Mouse (Mus musculus): Measurements from ENCODE around the gene Galns. TPM values are rescaled to one million over a fixed set of nuclear protein-coding genes. Genes with fewer than 3 reads are reported as not detected.

Gene Galns
- polyA plus RNA-seq, 1 experiment from 2014 or later = 7.1 TPM

DNA sequence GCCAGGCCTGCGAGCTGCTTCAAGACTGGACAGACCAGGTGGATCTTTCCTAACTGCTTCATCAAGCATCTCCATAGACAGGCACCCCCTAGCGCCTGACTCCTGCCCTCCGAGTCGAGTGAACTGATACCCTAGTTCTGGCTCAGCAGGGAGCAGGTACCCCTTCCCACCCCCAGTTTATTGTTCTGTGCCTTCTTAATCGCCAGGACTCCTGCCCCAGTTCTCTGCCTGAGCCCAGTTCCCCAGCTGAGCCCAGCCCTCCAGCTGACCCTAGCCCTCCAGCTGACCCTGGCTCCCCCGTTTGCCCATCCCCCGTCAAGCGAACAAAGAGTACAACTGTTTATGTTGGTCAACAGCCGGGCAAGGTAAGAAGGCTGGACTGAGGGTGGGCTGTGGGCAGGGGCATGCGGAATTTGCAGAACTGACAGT, 42.4 kb downstream of the Galns start:
- Histone ChIP-seq H3K9me3 (no peaks in the 10 kb centered on the region), H3K36me3 (peaks cover 61% of the 10 kb centered on the region), H3K27me3 (ENCODE audit: insufficient read depth, poor library complexity, severe bottlenecking) (no peaks in the 10 kb centered on the region), H3K4me1 (replicated peaks) (peaks cover 56% of the 10 kb centered on the region), H3K4me3 (peak overlapping the region; percentile 95), H3K27ac (peak overlapping the region; percentile 96)
- WGBS = 10% methylated on average over 10 of the region's 10 CpGs
- no peak for DNase-seq (ENCODE audit: low spot score)

- Histone ChIP-seq H3K9me3 (no peaks in the 10 kb centered on the region), H3K27me3 (ENCODE audit: insufficient read depth, poor library complexity, severe bottlenecking) (no peaks in the 10 kb centered on the region), H3K36me3 (peaks cover 54% of the 10 kb centered on the region), H3K4me3 (peak overlapping the region; percentile 95), H3K27ac (peak overlapping the region; percentile 96), H3K4me1 (replicated peaks) (peaks cover 48% of the 10 kb centered on the region)
- no peak for DNase-seq (ENCODE audit: low spot score)
- under 1% methylated on average over 34 of the region's 34 CpGs for WGBS
Measured at GRCm38 (mm10) chr8:122568109-122568504, 43.2 kb downstream of the Galns start.

GRCm38 (mm10) chr8:122567361-122568108, 43.7 kb downstream of the Galns start, which contains the start of gene Cdt1:
Gene Cdt1, plus strand, starts transcription at chr8:122568015.
- Histone ChIP-seq H3K36me3 (peaks cover 48% of the 10 kb centered on the region), H3K4me3 (peak within 1 kb of the TSS; percentile 95), H3K27ac (peak within 1 kb of the TSS; percentile 96), H3K9me3 (no peaks in the 10 kb centered on the region), H3K27me3 (ENCODE audit: insufficient read depth, poor library complexity, severe bottlenecking) (no peaks in the 10 kb centered on the region), H3K4me1 (replicated peaks) (peaks cover 42% of the 10 kb centered on the region)
- under 1% methylated on average over 62 of the region's 62 CpGs for WGBS
- DNase-seq (ENCODE audit: low spot score) = peak; percentile 97

- peak overlapping the region; percentile 95 for H3K4me3 ChIP-seq
- no peaks in the 10 kb centered on the region for H3K9me3 ChIP-seq
- no peak for DNase-seq (ENCODE audit: low spot score)
- H3K27ac ChIP-seq = peak overlapping the region; percentile 96
- WGBS = 45% methylated on average over 6 of the region's 6 CpGs
- H3K36me3 ChIP-seq = peaks cover 40% of the 10 kb centered on the region
- peaks cover 34% of the 10 kb centered on the region for H3K4me1 ChIP-seq (replicated peaks)
- H3K27me3 ChIP-seq (ENCODE audit: insufficient read depth, poor library complexity, severe bottlenecking) = no peaks in the 10 kb centered on the region
Measured at GRCm38 (mm10) chr8:122566766-122567165, 44.5 kb downstream of the Galns start.

DNA sequence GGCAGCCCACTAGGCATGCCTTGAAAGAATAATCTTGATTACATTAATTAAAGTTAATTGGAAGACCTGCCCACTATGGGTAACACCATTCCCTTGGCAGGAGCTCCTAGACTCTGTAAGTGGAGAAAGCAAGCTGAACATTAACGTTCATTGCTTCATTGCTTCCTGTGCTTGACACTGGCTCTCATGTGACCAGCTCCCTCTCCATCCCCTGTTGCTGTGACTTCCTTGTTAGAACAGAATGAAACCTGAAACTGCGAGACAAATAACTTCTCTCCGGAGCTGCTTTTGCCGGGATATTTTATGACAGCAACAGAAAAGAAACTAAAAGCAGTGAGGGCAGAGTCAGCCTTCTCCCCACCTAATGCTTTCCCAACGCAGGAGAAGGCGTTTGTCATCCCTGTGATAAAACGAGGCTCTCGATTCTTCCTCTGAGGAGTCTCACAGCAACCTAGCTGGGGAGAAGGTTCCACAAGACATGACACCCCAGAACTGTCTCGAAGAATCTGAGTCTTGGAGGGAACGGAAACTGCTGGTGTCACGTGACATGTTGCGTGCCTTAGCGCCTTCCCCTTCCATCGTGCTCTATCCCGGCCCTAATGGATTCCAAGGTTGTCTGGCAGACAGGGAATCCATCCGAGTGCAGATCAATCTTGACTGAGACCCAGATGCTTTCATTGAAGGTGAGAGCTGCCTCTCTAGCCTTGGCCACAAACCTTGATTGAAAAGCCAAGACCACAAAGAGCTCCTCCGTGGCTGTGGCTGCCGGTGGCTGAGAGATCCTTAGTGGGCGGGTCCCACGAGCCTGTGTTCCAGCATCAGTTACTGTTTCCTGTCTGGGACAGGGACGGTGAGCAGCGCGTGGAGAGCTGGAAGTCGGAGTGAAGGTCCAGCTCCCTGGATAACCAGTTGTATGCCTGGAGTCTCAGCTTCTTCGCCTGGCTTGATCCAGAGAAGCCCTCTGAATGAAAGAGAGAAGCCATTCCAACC, 46.6 kb downstream of the Galns start:
- Histone ChIP-seq H3K9me3 (no peaks in the 10 kb centered on the region), H3K27ac (no peak overlapping the region), H3K4me1 (replicated peaks) (peaks cover 29% of the 10 kb centered on the region), H3K4me3 (no peak overlapping the region), H3K27me3 (ENCODE audit: insufficient read depth, poor library complexity, severe bottlenecking) (no peaks in the 10 kb centered on the region), H3K36me3 (peaks cover 19% of the 10 kb centered on the region)
- 86% methylated on average over 25 of the region's 25 CpGs for WGBS
- no peak for DNase-seq (ENCODE audit: low spot score)

DNA sequence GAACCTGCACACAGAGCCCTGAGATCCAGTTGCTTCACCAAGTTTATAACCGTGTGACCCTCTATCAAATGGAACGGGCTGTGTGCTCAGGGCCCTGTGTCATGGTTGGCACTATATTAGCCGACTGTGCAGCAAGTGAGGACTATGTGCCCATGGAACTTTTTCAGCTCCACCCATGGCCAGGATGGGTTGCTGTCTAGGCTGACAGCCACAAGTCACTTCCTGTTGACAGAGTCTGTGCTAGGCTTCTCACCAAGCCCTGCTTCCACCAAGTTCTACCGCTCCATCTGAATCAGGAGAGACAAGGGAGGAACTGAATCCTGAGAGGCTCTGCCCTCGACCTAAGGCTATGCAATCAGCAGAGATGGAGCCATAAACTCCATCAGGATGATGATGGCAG, 50.1 kb downstream of the Galns start:
- DNase-seq (ENCODE audit: low spot score) = no peak
- 0 out of 2 replicates have a peak, but pooled peaks cover 10% of the 10 kb centered on the region for H3K36me3 ChIP-seq
- H3K9me3 ChIP-seq = no peaks in the 10 kb centered on the region
- peaks cover 26% of the 10 kb centered on the region for H3K4me1 ChIP-seq (replicated peaks)
- no peak overlapping the region for H3K4me3 ChIP-seq
- no peaks in the 10 kb centered on the region for H3K27me3 ChIP-seq (ENCODE audit: insufficient read depth, poor library complexity, severe bottlenecking)
- H3K27ac ChIP-seq = no peak overlapping the region
- WGBS = 87% methylated on average over 5 of the region's 5 CpGs

GRCm38 (mm10) chr8:122558671-122559349, 52.5 kb downstream of the Galns start:
- no peak overlapping the region for H3K4me3 ChIP-seq
- WGBS = 16% methylated on average over 12 of the region's 12 CpGs
- peak; percentile 59 for DNase-seq (ENCODE audit: low spot score)
- peaks cover 26% of the 10 kb centered on the region for H3K4me1 ChIP-seq (replicated peaks)
- no peaks in the 10 kb centered on the region for H3K36me3 ChIP-seq
- H3K27ac ChIP-seq = peak overlapping the region; percentile 42; the same call in 1 of the 2 replicates
- no peaks in the 10 kb centered on the region for H3K9me3 ChIP-seq
- H3K27me3 ChIP-seq (ENCODE audit: insufficient read depth, poor library complexity, severe bottlenecking) = no peaks in the 10 kb centered on the region

DNA sequence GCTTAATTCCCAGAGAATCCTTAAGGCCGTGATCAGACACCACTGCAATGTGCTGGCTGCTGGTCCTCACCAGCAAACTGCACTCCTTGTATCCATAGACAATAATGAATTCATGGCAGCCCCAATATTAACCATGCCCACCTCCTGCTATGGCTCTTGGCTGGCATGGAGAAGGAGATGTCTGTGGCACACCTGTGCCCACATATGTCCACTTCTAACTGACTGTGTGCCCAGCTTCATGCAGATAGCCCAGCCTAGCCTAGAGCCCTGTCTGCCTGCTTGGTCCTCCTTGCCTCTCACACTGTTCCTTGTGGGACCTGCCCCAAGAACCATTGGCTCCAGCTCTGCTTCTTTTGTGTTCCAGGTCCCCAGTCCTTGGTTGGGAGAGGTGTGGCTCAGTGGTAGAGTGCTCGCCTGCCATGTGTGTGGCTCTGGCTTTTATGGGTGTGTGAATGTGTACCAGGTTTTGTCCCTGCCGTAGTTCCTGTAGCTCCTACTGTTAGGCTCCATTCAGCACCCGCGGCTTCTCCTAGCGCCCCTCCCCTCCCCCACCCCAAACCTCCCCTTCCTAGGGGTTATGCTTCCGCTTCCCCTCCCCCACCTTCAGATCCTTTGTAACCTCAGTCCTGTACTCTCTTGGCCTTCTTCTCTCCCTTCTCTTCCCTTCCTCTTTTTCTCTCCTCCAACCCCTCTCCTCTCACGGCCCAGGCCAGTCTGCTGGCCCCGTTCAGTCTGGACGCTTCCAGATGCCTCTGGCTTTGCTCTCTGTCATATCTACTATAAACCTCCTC, 53.8 kb downstream of the Galns start:
- 45% methylated on average over 10 of the region's 10 CpGs for WGBS
- DNase-seq (ENCODE audit: low spot score) = no peak
- Histone ChIP-seq H3K27ac (peak overlapping the region; percentile 78), H3K36me3 (no peaks in the 10 kb centered on the region), H3K4me3 (no peak overlapping the region), H3K9me3 (no peaks in the 10 kb centered on the region), H3K4me1 (replicated peaks) (peaks cover 26% of the 10 kb centered on the region), H3K27me3 (ENCODE audit: insufficient read depth, poor library complexity, severe bottlenecking) (no peaks in the 10 kb centered on the region)

DNA sequence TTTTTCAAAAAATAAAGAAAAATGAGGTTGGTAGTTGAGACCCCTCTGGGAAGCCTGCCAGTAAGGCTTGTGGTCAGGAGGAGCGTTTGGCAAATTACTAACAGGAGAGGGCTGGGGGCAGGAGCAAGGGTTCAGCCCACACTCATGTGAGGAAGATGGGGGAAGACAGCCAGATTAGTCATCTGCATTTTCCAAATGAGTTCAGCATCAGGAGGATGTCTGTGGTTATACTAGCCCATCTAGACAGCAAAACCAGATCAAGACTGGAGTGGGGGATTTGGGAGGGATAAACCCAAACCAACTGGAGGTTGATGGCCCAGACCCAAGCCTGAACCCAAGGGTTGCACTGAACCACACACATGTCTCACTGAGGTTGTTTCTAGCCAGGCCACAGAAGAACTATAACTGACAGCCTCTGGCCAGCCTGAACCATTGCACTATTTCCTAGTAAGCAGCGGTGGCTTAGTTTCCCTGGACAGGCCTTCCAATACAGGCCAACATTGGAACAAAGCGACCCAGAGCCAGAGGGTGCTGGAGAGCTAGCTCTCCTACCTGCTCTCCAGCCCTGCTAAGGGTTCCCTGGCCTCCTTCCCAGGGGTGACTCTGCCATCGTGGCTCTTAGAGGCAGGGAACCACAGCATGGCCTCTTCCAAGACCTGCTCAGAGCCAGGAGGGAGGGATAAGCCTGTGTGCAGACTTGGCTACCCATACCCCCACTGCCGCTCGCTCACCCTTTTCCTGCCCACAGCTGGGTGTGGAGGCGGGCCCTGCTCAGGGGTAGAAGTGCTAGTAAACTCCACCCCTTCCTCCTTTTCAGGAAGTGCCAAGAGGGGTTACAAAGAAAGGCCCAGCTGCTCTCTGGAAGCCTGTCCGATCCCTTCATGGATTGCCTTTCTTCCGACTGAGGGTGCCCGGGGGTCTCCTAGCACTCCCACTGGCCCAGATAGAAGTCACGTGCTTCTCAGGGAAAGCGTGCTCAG, 54.9 kb downstream of the Galns start:
- H3K4me3 ChIP-seq = no peak overlapping the region; the same call in 1 of the 2 replicates
- 60% methylated on average over 12 of the region's 12 CpGs for WGBS
- peak overlapping the region; percentile 78 for H3K27ac ChIP-seq
- no peaks in the 10 kb centered on the region for H3K9me3 ChIP-seq
- no peaks in the 10 kb centered on the region for H3K36me3 ChIP-seq
- peaks cover 31% of the 10 kb centered on the region for H3K4me1 ChIP-seq (replicated peaks)
- H3K27me3 ChIP-seq (ENCODE audit: insufficient read depth, poor library complexity, severe bottlenecking) = peaks cover 8% of the 10 kb centered on the region
- DNase-seq (ENCODE audit: low spot score) = no peak

- DNase-seq (ENCODE audit: low spot score) = no peak
- H3K4me3 ChIP-seq = no peak overlapping the region
- 89% methylated on average over 6 of the region's 6 CpGs for WGBS
- H3K27ac ChIP-seq = no peak overlapping the region
- H3K36me3 ChIP-seq = no peaks in the 10 kb centered on the region
- H3K4me1 ChIP-seq (replicated peaks) = peaks cover 46% of the 10 kb centered on the region
- H3K9me3 ChIP-seq = no peaks in the 10 kb centered on the region
- peaks cover 23% of the 10 kb centered on the region for H3K27me3 ChIP-seq (ENCODE audit: insufficient read depth, poor library complexity, severe bottlenecking)
Measured at GRCm38 (mm10) chr8:122554786-122555185, 56.5 kb downstream of the Galns start.
